Mouse (Mus musculus) ES-Bruce4 (cell line): ENCODE results near the gene Fgfr2.

ENCODE experiments used
- CTCF ChIP-seq: IDR thresholded peaks from one replicate; pipeline ENCODE4 v1.8.1; 2011; ENCODE audit warnings: low read depth, low read length
- POLR2A ChIP-seq: IDR thresholded peaks from one replicate; pipeline ENCODE4 v1.8.1; 2011; ENCODE audit warnings: low read length; ENCODE audit not compliant: insufficient read depth

DNA sequence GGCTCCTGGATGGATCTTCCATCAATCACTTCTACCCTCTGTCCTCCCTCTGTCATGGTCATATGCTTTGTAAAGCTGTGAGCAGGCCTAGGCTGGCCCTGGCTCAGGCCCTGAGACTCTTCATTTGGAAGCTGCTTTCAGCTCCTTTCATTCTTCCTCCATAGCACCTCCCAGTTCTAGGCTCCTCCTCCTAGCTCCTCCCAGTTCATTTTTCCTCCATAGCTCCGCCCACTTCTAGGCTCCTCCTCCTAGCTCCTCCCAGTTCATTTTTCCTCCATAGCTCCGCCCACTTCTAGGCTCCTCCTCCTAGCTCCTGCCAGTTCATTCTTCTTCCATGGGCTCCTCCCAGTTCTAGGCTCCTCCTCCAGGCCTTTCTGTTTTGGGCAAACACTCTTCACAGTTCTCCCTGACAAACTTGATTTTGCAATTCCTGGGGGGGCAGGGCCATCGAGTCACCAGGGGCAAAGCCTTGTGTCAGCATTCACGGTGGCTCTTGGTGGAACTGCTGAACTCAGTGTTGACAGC is 880.5 kb downstream of the Fgfr2 start:
- TF ChIP-seq CTCF (no peak), POLR2A (no peak)
